ENCODE assay signal across 8 mouse cellular contexts in the genomic region with DNA sequence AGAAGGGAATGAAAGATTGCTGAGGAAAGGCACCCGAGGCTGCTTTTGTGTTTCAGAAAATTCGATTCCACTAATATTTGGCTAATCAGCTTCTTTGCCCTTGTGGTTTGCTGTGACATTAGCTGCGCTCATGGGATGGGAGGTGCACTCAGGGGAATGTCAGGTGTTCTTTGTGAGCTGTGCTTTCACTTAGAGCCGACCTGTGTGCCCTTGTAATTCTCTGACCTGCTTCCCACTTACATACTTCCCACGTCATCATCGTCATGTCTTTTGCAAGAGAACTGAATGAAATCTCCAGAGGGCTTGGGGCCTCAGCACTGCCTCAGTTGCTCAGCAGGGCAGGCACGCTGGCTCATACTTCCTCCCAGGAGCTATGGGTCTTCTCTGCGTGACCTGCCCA. TPM values are rescaled to one million over a fixed set of nuclear protein-coding genes. Genes with fewer than 3 reads are reported as not detected.
DNase-seq lines count a peak whose midpoint lies in the region; ATAC-seq and TF ChIP-seq lines count a peak whose summit lies in the region.

No protein-coding gene starts in this region.

- no peak overlapping the region for H3K27ac ChIP-seq in forebrain, embryonic 10.5 days
- no peak overlapping the region for H3K27ac ChIP-seq in forebrain, embryonic 11.5 days (ENCODE audit: low read depth, low read length)
- H3K27ac ChIP-seq in lung, postnatal 0 days (ENCODE audit: low read length): no peak overlapping the region
- H3K27ac ChIP-seq in liver, embryonic 11.5 days (ENCODE audit: low read depth, low read length): no peak overlapping the region
- H3K27ac ChIP-seq in stomach, postnatal 0 days (replicated peaks): no peak overlapping the region

- TF ChIP-seq EP300 in lung, postnatal 0 days (IDR thresholded peaks at IDR 0.05): no peak
- TF ChIP-seq EP300 in stomach, postnatal 0 days (optimal IDR thresholded peaks at IDR 0.05): no peak

- no peak for DNase-seq in forebrain, embryonic 10.5 days (ENCODE audit: extremely low spot score, low spot score)
- no peak for DNase-seq in forebrain, embryonic 11.5 days (ENCODE audit: low spot score)
- peak; percentile 52 for DNase-seq in lung, postnatal 0 days (ENCODE audit: low spot score)
- DNase-seq in lung, postnatal 4 days: no peak
- no peak for DNase-seq in liver, embryonic 11.5 days (ENCODE audit: low spot score)
- no peak for DNase-seq in stomach, postnatal 0 days (ENCODE audit: low spot score)
- no peak for DNase-seq in B cell, adult 2 months

- no peak for ATAC-seq in forebrain, embryonic 11.5 days (replicated peaks; ENCODE audit: low FRiP score)
- no peak for ATAC-seq in lung, postnatal 0 days
- ATAC-seq in liver, embryonic 11.5 days (replicated peaks; ENCODE audit: low FRiP score): no peak
- no peak for ATAC-seq in stomach, postnatal 0 days (ENCODE audit: low FRiP score, low TSS enrichment)
- no peak for ATAC-seq in cerebellum, adult (ENCODE audit: insufficient number of reproducible peaks, low FRiP score, low TSS enrichment)

- WGBS in forebrain, embryonic 10.5 days: 89% methylated on average over 8 of the region's 8 CpGs
- WGBS in forebrain, embryonic 11.5 days: 84% methylated on average over 8 of the region's 8 CpGs
- WGBS in lung, postnatal 0 days: 54% methylated on average over 8 of the region's 8 CpGs
- WGBS in liver, embryonic 11.5 days: 76% methylated on average over 8 of the region's 8 CpGs
- 44% methylated on average over 8 of the region's 8 CpGs for WGBS in stomach, postnatal 0 days

- TF ChIP-seq CTCF in lung, postnatal 0 days (IDR thresholded peaks at IDR 0.05): no peak
- no peak for TF ChIP-seq CTCF in stomach, postnatal 0 days (IDR thresholded peaks at IDR 0.05; ENCODE audit: low read depth)

- peaks cover 44% of the 10 kb centered on the region for H3K4me1 ChIP-seq in forebrain, embryonic 10.5 days
- H3K4me1 ChIP-seq in forebrain, embryonic 11.5 days (replicated peaks; ENCODE audit: control insufficient read depth, insufficient read depth, low read length): peaks cover 13% of the 10 kb centered on the region
- peaks cover 20% of the 10 kb centered on the region; the same call in 1 of the 2 replicates for H3K4me1 ChIP-seq in lung, postnatal 0 days (ENCODE audit: insufficient read depth, low read depth, low read length)
- peaks cover 42% of the 10 kb centered on the region for H3K4me1 ChIP-seq in liver, embryonic 11.5 days (replicated peaks; ENCODE audit: control insufficient read depth, insufficient read depth, low read length)
- peaks cover 7% of the 10 kb centered on the region; the same call in 1 of the 2 replicates for H3K4me1 ChIP-seq in stomach, postnatal 0 days (replicated peaks; ENCODE audit: control insufficient read depth, insufficient read depth)

- H3K36me3 ChIP-seq in forebrain, embryonic 10.5 days (replicated peaks): peaks cover 51% of the 10 kb centered on the region
- peaks cover 3% of the 10 kb centered on the region for H3K36me3 ChIP-seq in forebrain, embryonic 11.5 days (ENCODE audit: control insufficient read depth, insufficient read depth, low read length)
- no peaks in the 10 kb centered on the region for H3K36me3 ChIP-seq in lung, postnatal 0 days (ENCODE audit: insufficient read depth, low read length)
- H3K36me3 ChIP-seq in liver, embryonic 11.5 days (ENCODE audit: control insufficient read depth, insufficient read depth, low read length): peaks cover 10% of the 10 kb centered on the region; the same call in 1 of the 2 replicates
- H3K36me3 ChIP-seq in stomach, postnatal 0 days (ENCODE audit: control insufficient read depth, insufficient read depth, low read length): peaks cover 14% of the 10 kb centered on the region

- no peaks in the 10 kb centered on the region for H3K9me3 ChIP-seq in forebrain, embryonic 10.5 days
- H3K9me3 ChIP-seq in forebrain, embryonic 11.5 days (ENCODE audit: control insufficient read depth, low read length): no peaks in the 10 kb centered on the region
- no peaks in the 10 kb centered on the region for H3K9me3 ChIP-seq in lung, postnatal 0 days (ENCODE audit: low read length)
- H3K9me3 ChIP-seq in liver, embryonic 11.5 days (ENCODE audit: control insufficient read depth, low read length): no peaks in the 10 kb centered on the region
- H3K9me3 ChIP-seq in stomach, postnatal 0 days (ENCODE audit: control insufficient read depth, low read length): no peaks in the 10 kb centered on the region

- no peaks in the 10 kb centered on the region for H3K27me3 ChIP-seq in forebrain, embryonic 10.5 days (ENCODE audit: poor library complexity, severe bottlenecking)
- no peaks in the 10 kb centered on the region for H3K27me3 ChIP-seq in forebrain, embryonic 11.5 days (ENCODE audit: control insufficient read depth, insufficient read depth, low read length)
- H3K27me3 ChIP-seq in lung, postnatal 0 days (replicated peaks; ENCODE audit: insufficient read depth, low read length): no peaks in the 10 kb centered on the region
- H3K27me3 ChIP-seq in liver, embryonic 11.5 days (replicated peaks; ENCODE audit: control insufficient read depth, insufficient read depth, low read length): no peaks in the 10 kb centered on the region
- no peaks in the 10 kb centered on the region for H3K27me3 ChIP-seq in stomach, postnatal 0 days (ENCODE audit: control insufficient read depth, insufficient read depth, low read length)

- no peak overlapping the region for H3K9ac ChIP-seq in forebrain, embryonic 11.5 days (ENCODE audit: low read length)
- no peak overlapping the region for H3K9ac ChIP-seq in lung, postnatal 0 days (replicated peaks; ENCODE audit: low read depth)
- no peak overlapping the region for H3K9ac ChIP-seq in liver, embryonic 11.5 days (ENCODE audit: low read depth, low read length)
- no peak overlapping the region for H3K9ac ChIP-seq in stomach, postnatal 0 days (ENCODE audit: low read length)

- H3K4me3 ChIP-seq in forebrain, embryonic 10.5 days: peak overlapping the region; percentile 97; the same call in 1 of the 2 replicates
- H3K4me3 ChIP-seq in forebrain, embryonic 11.5 days (ENCODE audit: low read depth, low read length): no peak overlapping the region
- no peak overlapping the region for H3K4me3 ChIP-seq in lung, postnatal 0 days (ENCODE audit: low read depth, low read length)
- no peak overlapping the region; the same call in 1 of the 2 replicates for H3K4me3 ChIP-seq in liver, embryonic 11.5 days (ENCODE audit: low read depth, low read length)
- no peak overlapping the region for H3K4me3 ChIP-seq in stomach, postnatal 0 days (ENCODE audit: low read depth, low read length)

- no peak overlapping the region; the same call in 1 of the 2 replicates for H3K4me2 ChIP-seq in forebrain, embryonic 11.5 days (ENCODE audit: low read depth, low read length, severe bottlenecking)
- peak overlapping the region; percentile 86 for H3K4me2 ChIP-seq in lung, postnatal 0 days (replicated peaks; ENCODE audit: low read depth, low read length)
- H3K4me2 ChIP-seq in liver, embryonic 11.5 days: peak overlapping the region; percentile 94; the same call in 1 of the 2 replicates
- H3K4me2 ChIP-seq in stomach, postnatal 0 days (replicated peaks; ENCODE audit: low read depth): peak overlapping the region; percentile 94; the same call in 1 of the 2 replicates

RNA-seq across cellular contexts. Expression of gene Prkar1a, which starts 4.0 kb away (rescaled TPM):
- polyA plus RNA-seq in forebrain, embryonic 10.5 days (2016; fragmentation: Nextera tagmentation; extraction: Ambion mirVana): 300 TPM in 2 replicates
- 362 and 367 TPM in 2 replicates for polyA plus RNA-seq in forebrain, embryonic 11.5 days (2014; fragmentation: Nextera tagmentation; extraction: Ambion mirVana)
- polyA plus RNA-seq in lung, postnatal 0 days (2015; fragmentation: Nextera tagmentation; extraction: Ambion mirVana): 305 TPM in 2 replicates
- polyA plus RNA-seq in liver, embryonic 11.5 days (2014; fragmentation: Nextera tagmentation; extraction: Ambion mirVana): 261 and 285 TPM in 2 replicates
- polyA plus RNA-seq in stomach, postnatal 0 days (2015; fragmentation: Nextera tagmentation; extraction: Ambion mirVana): 176 and 177 TPM in 2 replicates

RNA-seq across cellular contexts. Expression of gene Wipi1, which starts 41.4 kb away (rescaled TPM):
- 15.7 and 18.4 TPM in 2 replicates for polyA plus RNA-seq in forebrain, embryonic 10.5 days (2016; fragmentation: Nextera tagmentation; extraction: Ambion mirVana)
- 11.1 and 14.7 TPM in 2 replicates for polyA plus RNA-seq in forebrain, embryonic 11.5 days (2014; fragmentation: Nextera tagmentation; extraction: Ambion mirVana)
- polyA plus RNA-seq in lung, postnatal 0 days (2015; fragmentation: Nextera tagmentation; extraction: Ambion mirVana): 51.4 and 65.1 TPM in 2 replicates
- 18.9 and 21.8 TPM in 2 replicates for polyA plus RNA-seq in liver, embryonic 11.5 days (2014; fragmentation: Nextera tagmentation; extraction: Ambion mirVana)
- polyA plus RNA-seq in stomach, postnatal 0 days (2015; fragmentation: Nextera tagmentation; extraction: Ambion mirVana): 35.3 and 40.5 TPM in 2 replicates
